Mouse (Mus musculus) stomach, postnatal 0 days (tissue): ENCODE measurements around the gene Arfgap2.

Experiments used
- CTCF ChIP-seq: IDR thresholded peaks from 2 replicates; pipeline ENCODE4 v1.5.1; 2016; ENCODE audit warnings: antibody characterized with exemption, low read depth, mild to moderate bottlenecking, moderate library complexity
- EP300 ChIP-seq: optimal IDR thresholded peaks from 2 replicates; pipeline ENCODE3; 2016; ENCODE audit warnings: antibody characterized with exemption

GRCm38 (mm10) chr2:91320559-91321529 lies 56.1 kb downstream of the Arfgap2 start:
- TF ChIP-seq CTCF (no peak), EP300 (no peak)
